ENCODE assay signal across 21 mouse cellular contexts in the genomic region with DNA sequence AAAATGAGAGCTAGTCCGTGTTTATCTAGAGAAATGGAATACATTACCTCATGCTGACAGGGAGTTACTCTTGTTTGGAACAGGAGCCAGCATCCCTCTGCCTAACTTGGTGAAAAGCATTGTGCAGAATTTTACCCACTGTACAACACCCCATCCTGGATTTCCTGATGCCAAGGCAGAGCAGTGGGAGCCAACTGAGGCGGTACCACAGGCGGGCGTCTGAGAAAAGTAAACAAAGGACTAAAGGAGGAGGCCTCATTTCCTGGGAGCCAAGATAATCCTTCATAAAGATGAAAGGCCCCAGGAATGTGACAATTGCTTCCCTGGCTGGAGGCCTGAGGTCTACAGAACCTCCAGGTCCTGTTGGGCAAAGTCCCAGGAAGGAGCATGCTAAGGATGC.
DNase-seq lines count a peak whose midpoint lies in the region; ATAC-seq and TF ChIP-seq lines count a peak whose summit lies in the region.
"Had no signal": no experiment of that assay in that cellular context is flagged by ENCODE, and none has a peak within 500 bp of the region (broad histone marks: within the 10 kb centered on the region; RNA-seq: fewer than 3 reads in every experiment).

No protein-coding gene starts in this region.

- no peak for TF ChIP-seq CTCF in forebrain, postnatal 0 days (IDR thresholded peaks at IDR 0.05; ENCODE audit: low read depth)
- TF ChIP-seq CTCF in lung, adult 2 months (IDR thresholded peaks at IDR 0.05; ENCODE audit: insufficient read depth, low read length), result no peak

- no peak for TF ChIP-seq POLR2A in lung, adult 2 months (IDR thresholded peaks at IDR 0.05; ENCODE audit: borderline replicate concordance, extremely low read depth, low read depth, low read length)

- no peak overlapping the region for H3K4me2 ChIP-seq in forebrain, embryonic 15.5 days (replicated peaks)
- H3K4me2 ChIP-seq in forebrain, postnatal 0 days (ENCODE audit: low read depth), result no peak overlapping the region
- H3K4me2 ChIP-seq: heart, embryonic 13.5 days had no signal

- 27% methylated on average over 4 of the region's 4 CpGs for WGBS in forebrain, embryonic 15.5 days
- 30% methylated on average over 4 of the region's 4 CpGs for WGBS in forebrain, postnatal 0 days
- WGBS in lung, adult 2 months, result 23% methylated on average over 4 of the region's 4 CpGs
- 20% methylated on average over 4 of the region's 4 CpGs for WGBS in large intestine, adult 2 months

- no peaks in the 10 kb centered on the region for H3K9me3 ChIP-seq in forebrain, embryonic 15.5 days
- no peaks in the 10 kb centered on the region for H3K9me3 ChIP-seq in forebrain, postnatal 0 days (ENCODE audit: low read length)
- H3K9me3 ChIP-seq: heart, embryonic 13.5 days had no signal

- ATAC-seq in forebrain, embryonic 15.5 days (replicated peaks), result peak; percentile 63; the same call in 1 of the 2 replicates
- ATAC-seq in forebrain, postnatal 0 days, result no peak

- no peak overlapping the region for H3K9ac ChIP-seq in forebrain, embryonic 15.5 days (replicated peaks)
- H3K9ac ChIP-seq in forebrain, postnatal 0 days, result no peak overlapping the region
- H3K9ac ChIP-seq: heart, embryonic 13.5 days had no signal

- H3K36me3 ChIP-seq in forebrain, embryonic 15.5 days, result no peaks in the 10 kb centered on the region
- H3K36me3 ChIP-seq in forebrain, postnatal 0 days (ENCODE audit: insufficient read depth), result no peaks in the 10 kb centered on the region
- H3K36me3 ChIP-seq: heart, embryonic 13.5 days had no signal

- H3K27ac ChIP-seq in forebrain, embryonic 15.5 days (replicated peaks), result no peak overlapping the region
- no peak overlapping the region for H3K27ac ChIP-seq in forebrain, postnatal 0 days (ENCODE audit: low read depth, low read length)
- H3K27ac ChIP-seq: gastrocnemius, adult 2 months; heart, embryonic 13.5 days; left cerebral cortex, adult 2 months had no signal

- H3K27me3 ChIP-seq in forebrain, embryonic 15.5 days, result no peaks in the 10 kb centered on the region
- no peaks in the 10 kb centered on the region for H3K27me3 ChIP-seq in forebrain, postnatal 0 days (ENCODE audit: insufficient read depth, low read length)
- H3K27me3 ChIP-seq: CH12.LX; heart, embryonic 13.5 days had no signal

- H3K4me1 ChIP-seq in forebrain, embryonic 15.5 days, result no peaks in the 10 kb centered on the region
- no peaks in the 10 kb centered on the region for H3K4me1 ChIP-seq in forebrain, postnatal 0 days (ENCODE audit: insufficient read depth)
- H3K4me1 ChIP-seq in lung, adult 2 months (ENCODE audit: control insufficient read depth, insufficient read depth, low read length), result 0 out of 2 replicates have a peak, but pooled peaks cover 2% of the 10 kb centered on the region
- H3K4me1 ChIP-seq: heart, embryonic 13.5 days had no signal

- H3K4me3 ChIP-seq in forebrain, embryonic 15.5 days, result no peak overlapping the region
- H3K4me3 ChIP-seq in forebrain, postnatal 0 days (ENCODE audit: low read depth, low read length), result no peak overlapping the region
- H3K4me3 ChIP-seq in lung, adult 2 months (replicated peaks; ENCODE audit: extremely low read depth, low read depth, low read length), result no peak overlapping the region
- H3K4me3 ChIP-seq: erythroblast, embryonic 14.5 days; gastrocnemius, adult 2 months; heart, embryonic 13.5 days; left cerebral cortex, adult 2 months had no signal

- DNase-seq in forebrain, postnatal 0 days, result no peak
- DNase-seq in lung, postnatal 14 days, result peak; percentile 0
- DNase-seq in lung, adult 2 months, result no peak
- DNase-seq in Muller cell, postnatal 12 days (ENCODE audit: inconsistent ontology term), result peak; percentile 9
- peak; percentile 21 for DNase-seq in large intestine, adult 2 months (ENCODE audit: low read depth, low spot score)
- no peak for DNase-seq in gastrocnemius, postnatal 25 days
- DNase-seq: adrenal gland, postnatal 25 days; cerebellum, adult 8-10 months; gastrocnemius, adult 2 months; heart, adult 11 months; kidney, adult 9 months; kidney, postnatal 25 days; left cerebral cortex, postnatal 4 days; liver; spleen, adult 18-20 months; thymus, adult 18-20 months had no signal

Comparison
In these comparisons a context has a peak if more than half of its experiments do, and no peak if none do; other contexts are left out.
1. DNase-seq: peak in lung, postnatal 14 days (single experiment), Muller cell, postnatal 12 days (single experiment) and large intestine, adult 2 months (single experiment); none in forebrain, postnatal 0 days (single experiment), lung, adult 2 months (single experiment) and gastrocnemius, postnatal 25 days (single experiment).